Mouse (Mus musculus): ENCODE data around the gene Pde11a.

DNA sequence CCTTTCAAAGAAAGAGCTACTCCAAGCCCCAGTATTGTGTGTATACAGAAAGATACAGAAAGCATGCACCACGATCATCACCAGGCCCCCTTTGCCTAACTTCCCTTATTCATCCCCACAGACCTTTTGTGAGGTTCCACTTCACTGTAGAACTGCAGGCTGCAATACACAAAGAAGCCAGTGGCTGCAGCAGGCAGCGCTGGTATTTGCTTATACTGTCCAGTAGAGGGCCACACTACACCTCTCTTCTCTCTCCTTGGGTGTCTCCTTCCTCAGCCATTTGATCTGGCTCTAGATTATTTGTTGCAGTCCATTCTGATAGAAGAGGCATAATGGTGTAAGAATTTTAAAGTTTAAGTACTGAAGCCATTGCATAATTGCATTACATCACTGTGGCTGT, 353.4 kb downstream of the Pde11a start:
- TF ChIP-seq CTCF (IDR thresholded peaks at IDR 0.05; ENCODE audit: control insufficient read depth, insufficient read depth, low read length) (peak; percentile 79), POLR2A (IDR thresholded peaks at IDR 0.05; ENCODE audit: borderline replicate concordance, control insufficient read depth, low read depth, low read length) (no peak)

Data from bone marrow, adult 2 months (tissue).